Mouse (Mus musculus): ENCODE measurements at regions not wholly inside any gene's neighbourhood (a gene's known extent, or its start where the extent isn't known, plus 50 kb on each side); places are given as distances from the start of the nearest gene placed in this dataset.
A peak's percentile ranks its signal among the peaks of the same experiment; 100 is the strongest.

DNA sequence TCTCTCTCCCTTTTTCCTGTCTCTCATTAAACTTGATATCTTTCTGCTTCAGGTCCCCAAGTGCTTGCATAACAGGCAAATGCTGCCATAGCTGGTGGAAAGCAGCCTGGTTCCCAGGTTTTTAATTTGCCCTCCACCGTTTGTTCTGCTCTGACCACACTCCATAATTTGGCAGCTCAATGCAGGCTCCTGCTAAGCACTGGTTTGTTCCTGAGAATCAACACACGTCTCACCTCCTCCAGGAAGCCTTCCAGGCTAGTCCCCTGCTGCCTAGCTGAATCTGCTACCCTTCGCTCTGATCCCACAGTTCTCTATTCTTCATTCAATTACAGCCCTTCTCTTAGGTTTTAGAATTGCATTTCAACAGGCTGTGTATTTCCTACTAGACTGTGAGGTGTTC, 152.4 kb upstream of the Ppp2r3a start:
- no peak for DNase-seq (ENCODE audit: low spot score in 2 of 2)

DNA sequence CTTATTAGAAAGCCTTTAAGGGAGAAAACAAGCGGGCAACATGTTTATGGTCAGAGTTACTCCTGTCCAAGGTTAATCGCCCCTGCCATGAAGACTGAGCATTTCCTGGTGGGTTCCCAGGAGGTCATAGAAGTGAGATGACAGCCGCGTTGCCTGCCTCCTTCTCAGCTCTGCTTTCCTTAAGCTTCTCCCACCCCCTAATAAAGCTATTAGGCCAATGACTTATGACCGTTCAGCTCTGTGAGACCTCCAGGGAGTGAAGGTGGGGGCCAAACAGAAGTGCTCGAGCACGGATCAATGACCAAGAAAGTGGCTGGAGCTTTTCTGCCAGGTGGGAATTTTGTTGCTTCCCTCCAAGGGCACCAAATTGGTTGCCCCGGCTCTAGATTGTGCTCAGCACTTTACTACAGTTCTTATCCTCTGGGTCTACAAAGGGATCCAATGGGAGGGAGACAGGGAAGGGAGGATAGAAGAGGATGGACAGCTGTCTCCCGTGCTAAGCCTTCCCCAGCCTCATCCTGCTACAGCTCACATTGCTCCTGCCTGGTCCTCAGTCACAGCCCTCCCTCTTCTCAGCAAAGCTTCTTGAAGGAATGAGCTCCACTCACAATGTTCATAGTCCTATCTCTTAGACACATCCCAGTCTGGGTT, 151.1 kb upstream of the Ppp2r3a start:
- no peak for DNase-seq (ENCODE audit: low spot score in 2 of 2)

DNA sequence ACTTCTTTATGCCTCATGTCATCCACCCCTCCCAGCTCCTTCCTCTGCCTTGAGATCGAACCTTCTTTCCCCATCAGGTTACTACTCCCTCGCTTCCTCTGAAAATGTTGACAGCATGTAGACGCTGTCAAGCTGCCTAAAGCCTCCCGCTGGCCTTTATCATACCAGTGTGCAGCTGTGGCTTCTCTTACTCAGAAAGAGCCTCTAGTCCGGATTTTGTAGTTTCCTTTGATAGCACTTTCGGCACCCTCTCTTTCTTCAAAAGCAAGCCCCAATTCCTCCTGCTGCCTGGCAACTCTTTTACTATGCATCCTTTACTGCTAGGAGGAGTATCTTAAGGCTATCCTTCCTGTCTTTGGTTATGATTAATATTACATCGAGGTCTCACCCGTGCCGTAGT, 149.8 kb upstream of the Ppp2r3a start:
- no peak for DNase-seq (ENCODE audit: low spot score in 2 of 2)

DNA sequence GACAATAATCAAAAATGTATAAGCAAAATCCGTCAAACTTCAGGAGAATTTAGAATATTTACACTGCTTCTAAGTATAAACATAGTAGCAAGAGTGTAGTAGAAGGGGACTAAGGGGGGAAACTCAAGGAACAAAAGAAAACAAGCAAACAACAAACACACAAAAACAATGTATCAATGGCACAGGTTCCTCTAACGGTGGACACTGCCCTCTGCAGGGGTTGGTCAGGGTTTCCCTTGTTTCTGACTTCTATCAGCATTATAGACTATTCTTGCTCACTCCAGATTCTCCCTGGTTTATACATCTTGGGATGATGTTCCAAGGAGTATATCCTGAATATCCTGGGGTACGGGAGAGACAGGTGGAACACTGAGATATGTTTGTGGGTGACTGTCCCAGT, 147.3 kb upstream of the Ppp2r3a start:
- DNase-seq (ENCODE audit: low spot score in 2 of 2), result no peak

DNA sequence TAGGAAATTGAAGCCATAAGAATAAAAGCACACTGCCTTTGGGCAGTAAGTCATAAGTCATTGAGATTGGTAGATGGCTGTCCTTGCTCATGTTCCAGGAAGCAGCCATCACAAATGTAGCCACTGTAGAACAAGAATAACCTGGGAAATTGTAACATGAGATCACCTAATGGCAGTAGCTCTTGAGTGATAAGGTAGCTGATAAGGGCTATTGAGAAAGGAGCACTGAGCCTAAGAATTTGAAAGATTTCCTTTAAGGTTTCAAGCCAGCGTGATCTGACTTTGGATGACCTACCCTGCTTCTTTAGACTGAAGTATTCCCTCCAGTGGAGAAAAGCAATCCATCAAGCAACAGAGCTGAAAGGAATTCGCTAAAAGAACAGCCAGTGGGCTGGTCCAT, 117.8 kb upstream of the Ppp2r3a start:
- DNase-seq (ENCODE audit: low spot score in 2 of 2), result no peak

DNA sequence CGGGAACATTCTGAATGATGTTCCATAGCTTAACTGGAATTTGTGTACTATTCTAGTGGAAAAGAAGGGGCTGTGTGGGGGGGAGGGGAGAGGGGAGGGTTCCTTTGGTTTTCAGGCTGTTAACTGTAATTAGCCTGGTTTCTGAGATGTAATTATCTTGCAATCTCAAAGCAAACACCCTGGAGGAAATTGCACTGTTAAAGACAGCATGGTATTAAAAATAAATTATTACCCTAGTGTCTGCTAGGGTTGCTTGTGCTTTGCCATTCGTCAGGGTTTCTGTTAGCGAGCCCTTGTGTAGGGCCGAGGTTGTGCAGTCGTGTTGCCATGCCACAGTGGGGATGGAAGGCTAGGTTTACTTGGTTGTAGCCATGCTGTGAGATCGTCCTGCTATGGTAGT, 105.0 kb upstream of the Ppp2r3a start:
- DNase-seq (ENCODE audit: low spot score in 2 of 2), result no peak

DNA sequence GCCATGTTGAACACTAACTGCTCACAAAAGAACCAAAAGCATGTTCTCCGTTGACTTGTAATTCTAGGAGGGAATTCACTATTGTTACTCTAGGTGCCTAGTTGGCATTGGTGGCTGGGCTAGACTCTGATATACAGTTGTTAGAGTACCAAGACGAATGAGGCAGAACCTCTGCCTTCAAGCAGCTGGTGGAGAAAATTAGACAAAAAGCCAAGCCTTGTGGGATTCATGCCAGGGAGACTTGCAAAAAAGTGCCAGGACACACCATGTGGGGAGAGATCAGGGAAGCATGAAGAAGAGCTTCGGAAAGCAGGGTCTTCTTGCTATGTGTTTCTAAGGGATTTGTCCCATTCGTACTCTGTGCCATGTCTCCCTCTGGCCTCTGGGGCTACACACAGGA, 97.2 kb upstream of the Ppp2r3a start:
- DNase-seq (ENCODE audit: low spot score in 2 of 2), result no peak

DNA sequence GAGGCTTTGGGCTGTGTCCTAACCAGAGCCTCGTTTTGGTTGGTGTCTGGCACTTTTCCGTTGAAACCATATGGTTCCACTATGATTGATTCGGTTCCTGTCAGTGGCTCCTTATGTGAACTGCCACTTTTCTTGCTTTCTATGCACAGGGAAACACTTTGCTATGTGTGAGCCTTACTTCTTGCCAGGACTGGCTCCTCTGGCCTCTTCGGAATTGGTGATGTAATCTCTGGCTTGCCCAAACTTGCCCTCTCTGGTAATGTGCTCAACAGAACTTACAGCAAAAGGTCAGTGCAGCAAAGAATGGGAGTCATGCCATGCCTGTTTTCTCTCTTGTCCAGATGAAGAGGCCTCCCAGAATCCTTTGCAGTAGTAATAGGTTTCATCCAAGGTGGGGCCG, 91.3 kb upstream of the Ppp2r3a start:
- no peak for DNase-seq (ENCODE audit: low spot score in 2 of 2)

DNA sequence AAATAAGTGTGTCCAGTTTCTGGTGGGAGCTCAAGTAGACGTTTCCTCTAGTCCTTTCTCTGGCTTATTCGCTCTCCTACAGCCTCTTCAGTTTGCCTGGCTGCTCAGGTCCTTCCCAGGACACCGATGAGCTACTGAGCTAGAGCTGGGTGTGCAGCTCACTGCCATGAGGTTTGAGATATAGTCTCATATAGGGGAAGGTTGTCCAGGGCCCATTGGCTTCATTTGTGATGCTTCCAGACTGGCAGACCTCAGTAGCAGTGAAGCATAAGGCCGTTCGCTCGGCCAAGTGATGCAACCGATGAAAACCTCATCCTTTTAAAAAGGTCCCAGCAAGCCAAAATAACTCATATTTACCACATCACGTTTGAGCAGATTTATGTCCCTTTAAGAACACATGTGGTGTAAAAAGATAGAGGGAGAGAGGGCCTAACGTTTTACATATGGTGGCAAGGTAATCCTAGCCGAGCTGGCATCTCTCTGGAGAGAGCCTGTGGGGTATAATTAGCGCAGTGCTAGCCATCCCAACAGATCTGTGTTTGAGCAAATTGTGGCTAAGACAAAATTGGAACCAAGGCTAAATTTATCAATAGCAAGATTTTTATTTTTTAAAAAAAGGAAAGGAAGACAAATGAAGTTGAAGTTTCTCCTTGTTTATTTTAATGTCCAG, 89.3 kb upstream of the Ppp2r3a start:
- no peak for DNase-seq (ENCODE audit: low spot score in 2 of 2)

DNA sequence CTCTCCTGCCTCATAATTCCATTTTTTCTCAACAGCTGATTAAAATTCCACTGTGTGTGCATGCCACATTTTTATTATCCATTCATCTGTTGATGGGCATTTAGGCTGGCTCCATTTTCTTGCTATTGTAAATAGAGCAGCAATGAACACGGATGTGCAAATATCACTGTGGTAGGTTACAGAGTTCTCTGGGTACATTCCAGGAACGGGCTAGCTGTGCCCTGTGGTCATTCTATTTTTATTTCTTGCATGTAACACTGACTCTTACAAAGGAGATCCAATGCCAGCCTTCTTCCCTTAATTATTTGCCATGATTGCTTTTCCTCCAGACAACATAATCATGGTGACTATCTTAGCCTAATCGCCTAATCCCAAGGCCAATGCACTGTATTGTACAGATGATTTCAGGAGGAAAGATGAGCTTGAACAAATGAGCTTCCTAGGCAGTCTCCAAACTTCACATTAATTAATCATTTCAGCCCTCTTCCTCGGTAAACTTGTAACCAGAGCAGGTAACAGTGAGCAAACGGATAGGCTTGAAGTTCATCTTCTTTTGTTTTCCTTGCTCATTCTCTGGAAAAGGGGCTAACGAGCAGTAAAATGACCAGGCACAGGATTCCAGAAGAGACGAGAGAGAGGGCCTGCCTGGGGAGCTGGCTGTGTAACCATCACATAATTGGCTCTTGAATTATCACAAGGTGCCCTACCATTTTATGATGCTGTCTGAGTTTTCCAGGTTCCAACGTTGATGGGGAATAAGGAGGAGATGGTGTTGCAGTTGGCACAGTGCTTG, 77.6 kb upstream of the Ppp2r3a start:
- no peak for DNase-seq (ENCODE audit: low spot score in 2 of 2)

DNA sequence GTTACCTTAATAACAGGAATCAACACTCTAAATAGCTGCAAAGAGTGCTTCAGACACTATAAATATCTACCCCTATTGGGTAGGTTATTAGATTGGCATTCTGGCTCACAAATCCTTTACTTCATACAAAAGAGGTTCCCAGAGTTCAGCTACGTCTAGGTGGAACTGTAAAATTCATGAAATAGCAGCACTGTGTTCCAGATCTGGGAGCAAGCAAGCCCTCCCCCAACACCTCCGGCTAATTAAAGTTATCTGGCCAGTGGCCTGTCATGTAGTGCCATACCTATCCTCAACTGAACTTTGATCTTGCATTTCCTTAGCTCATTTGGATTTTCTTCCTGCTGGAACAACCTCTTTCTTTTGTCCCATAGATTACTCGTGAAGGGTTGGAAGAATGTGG, 75.4 kb upstream of the Ppp2r3a start:
- no peak for DNase-seq (ENCODE audit: low spot score in 2 of 2)

DNA sequence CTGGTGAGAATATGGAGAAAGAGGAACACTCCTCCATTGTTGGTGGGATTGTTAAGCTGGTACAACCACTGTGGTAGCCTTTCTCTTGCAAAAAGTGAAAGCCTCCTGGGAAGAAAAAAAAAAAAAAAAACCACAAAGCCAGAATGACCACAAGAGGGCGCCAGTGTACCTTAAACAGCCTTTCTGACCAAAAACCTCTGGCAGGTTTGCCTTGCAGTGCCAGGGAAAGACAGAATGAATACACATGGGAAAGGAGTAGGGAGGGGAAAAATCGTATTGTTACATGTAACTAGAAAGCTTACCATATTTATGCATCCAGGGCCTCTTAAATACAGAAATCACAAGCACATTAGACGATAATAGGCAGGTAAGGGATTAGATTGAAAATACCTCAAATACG, 62.4 kb upstream of the Ppp2r3a start:
- DNase-seq (ENCODE audit: low spot score in 2 of 2), result peak; percentile 10 to 57

DNA sequence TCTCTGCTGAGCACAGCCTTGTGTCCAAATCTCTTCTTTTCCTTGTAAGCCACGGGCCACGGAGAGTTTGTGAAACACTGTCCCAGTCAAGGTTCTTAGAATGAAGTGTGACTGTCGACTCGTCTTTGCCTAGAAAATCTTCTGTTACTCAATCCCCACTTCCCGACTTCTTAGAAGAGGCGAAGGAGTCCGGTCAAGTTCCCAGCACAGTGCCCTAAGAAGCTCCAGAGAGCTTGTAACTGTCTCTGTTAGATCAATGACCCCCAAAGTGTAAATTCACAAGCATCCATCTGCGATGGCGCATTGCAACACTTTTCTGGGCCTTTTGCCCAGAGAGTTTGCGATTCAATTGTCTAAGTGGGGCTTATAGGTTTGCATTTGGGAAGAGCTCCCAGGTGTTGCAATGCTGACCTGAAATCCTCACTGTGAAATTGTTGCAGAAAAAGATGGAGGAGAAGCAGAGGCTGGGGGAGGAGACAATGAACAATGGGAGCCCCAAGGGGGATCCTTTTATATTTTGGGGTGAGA, 54.9 kb upstream of the Ppp2r3a start:
- no peak for DNase-seq (ENCODE audit: low spot score in 2 of 2)

DNA sequence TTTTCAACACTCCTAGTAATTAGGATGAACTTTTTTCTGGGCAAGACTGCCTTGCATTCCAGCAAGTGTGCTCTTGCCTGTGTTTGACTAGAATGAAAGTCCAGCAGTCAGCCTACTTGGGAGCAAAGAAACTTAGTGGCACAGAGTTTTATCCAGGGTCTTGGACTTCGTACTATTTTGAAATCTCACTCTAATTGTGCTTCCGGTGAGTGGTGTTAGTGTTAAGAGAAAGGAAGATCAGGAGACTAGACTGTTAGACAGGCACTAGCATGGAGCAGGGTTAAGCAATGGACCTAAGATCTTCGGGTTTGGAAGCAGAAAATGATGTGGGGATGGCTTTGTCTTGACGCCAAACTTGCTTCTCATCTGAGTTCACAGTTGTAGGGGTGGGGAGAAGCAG, 54.1 kb upstream of the Ppp2r3a start:
- DNase-seq (ENCODE audit: low spot score in 2 of 2), result no peak

Data from frontal cortex, postnatal 25 days (tissue).